Mouse (Mus musculus): ENCODE data around the gene Pxt1.

Pxt1 gene

DNA sequence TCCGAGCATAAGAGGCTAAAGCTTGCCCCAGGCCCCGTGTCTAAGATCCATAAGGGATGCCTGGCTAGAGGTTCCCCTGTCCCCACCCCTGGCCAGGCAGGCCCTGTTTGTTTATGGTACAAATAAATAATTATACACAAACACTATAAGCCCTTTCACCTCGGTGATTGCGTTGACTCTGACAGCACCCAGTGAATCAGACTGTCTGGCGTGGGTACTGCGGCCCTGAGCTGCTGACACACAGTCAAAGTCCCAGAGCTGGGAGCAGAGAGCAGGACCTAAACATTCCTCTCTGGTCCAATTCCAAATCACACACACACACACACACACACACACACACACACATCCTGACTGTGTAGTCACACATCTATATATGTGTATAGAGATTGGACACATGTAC lies 29.7 kb downstream of the Pxt1 start:
- in situ Hi-C loops (cut with MboI): no loop called here

DNA sequence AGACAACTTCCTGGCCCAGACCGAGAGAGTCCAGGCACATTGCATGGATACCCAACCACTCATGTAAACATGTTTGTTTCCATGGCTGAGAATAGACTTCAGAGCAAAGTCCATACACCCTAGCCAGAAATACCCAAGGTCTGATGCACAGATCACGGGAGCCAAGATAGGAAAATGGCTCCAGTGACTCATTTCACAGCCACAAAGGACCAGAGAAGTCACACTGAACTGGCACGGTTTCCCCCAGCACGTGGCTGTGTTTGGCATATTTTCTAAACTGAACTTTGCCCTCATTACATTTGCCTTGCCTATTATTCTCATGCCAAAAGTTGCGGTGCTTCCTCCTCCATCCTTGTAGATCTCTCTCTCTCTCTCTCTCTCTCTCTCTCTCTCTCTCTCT lies 30.4 kb downstream of the Pxt1 start:
- in situ Hi-C loops (cut with MboI): no loop called here

DNA sequence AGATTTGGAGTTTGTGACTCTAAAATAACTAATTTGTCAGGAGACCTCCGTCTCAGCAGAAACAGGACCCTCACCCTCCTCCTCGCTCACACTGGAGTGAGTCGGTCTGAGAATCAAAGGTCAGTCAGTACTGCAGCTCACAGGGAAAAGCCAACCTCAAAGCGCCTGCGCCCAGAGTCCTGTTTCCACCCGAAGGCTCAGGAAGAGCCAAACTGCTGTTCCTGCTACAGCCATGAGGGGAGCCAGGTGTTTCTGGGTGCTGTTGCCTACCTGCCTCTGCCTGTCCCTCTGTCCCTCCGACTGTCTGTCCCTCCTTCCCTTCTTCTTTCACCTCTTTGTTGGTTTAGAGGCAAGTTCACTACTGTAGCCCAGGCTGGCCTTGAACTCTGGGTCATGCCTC lies 33.5 kb downstream of the Pxt1 start:
- in situ Hi-C loops (cut with MboI): no loop called here

DNA sequence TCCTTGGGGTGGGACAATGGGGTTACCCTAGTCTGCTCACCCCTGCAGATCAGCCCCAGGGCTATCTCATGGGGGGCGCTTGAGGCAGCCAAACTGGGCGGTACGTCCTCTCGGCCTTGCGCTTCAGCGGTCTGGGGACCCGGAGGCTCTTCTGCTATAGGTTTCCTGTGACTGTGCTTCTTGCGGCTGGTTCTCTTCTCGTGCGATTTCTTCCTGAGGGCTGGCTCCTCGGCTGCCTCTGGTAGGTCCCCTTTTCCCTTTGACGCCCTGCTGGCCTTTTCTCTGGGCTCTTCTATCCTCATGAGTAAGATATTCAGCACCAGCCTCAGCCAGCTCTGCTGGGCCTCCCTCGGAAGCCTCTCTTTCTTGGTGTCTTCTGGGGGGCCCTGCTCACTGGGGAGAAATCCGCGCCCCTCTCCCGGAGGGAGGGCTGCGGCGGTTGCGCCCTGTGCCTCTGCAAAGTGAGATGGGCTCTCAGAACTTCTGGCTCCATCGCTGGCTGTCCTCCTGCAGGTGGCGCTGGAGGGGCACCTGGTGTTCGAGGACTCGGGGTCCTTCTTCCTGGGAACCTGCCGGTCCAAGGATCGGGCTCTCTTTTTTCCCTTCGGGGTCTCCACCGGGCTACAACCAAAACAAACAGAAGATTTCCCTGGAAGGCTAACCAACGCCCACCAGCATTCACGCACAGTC lies 34.2 kb downstream of the Pxt1 start:
- in situ Hi-C loops (cut with MboI): no loop called here

DNA sequence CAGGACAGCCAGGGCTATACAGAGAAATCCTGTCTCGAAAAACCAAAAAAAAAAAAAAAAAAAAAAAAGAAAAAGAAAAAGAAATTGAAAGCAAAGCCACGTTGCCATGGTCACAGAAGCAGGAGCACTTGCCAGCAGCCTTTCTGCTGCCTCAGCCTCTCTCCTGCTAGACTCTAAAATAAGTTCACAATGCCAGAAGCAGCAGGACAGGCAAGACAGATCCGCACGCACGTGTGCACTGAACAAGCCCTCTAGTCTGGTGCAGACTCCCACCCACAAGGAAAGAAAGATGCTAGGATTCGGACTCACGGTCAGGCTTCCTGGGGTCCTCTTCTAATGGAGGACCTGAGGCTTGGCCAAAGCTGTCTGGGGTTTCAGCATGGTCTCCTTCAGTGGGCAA lies 35.7 kb downstream of the Pxt1 start:
- in situ Hi-C loops (cut with MboI): no loop called here

DNA sequence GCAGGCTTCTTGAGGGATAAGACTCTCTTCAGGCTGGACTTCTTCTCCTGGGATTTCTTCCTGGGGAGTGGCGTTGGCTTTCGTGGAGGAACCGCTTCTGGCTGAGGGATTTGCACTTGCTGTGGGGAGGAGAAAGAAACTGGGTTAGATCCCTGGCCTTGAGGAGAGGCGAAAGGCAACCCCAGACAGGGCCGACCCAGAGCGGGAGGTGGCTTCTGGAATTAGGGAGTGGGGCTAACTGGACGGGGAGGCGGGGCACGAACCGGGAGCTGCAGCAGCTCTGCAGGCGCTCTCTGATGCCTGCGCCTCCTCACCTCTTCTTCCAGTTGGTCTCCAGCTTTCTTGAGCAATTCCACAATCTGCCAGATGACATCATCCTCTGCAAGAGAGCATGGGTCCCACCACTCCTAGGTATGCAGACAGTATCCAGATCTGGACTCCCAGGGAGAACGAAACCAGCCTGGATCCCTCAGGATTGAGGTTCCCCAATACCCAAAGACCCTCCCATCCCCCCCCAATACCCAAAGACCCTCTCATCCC lies 38.2 kb downstream of the Pxt1 start:
- in situ Hi-C loops (cut with MboI): no loop called here

DNA sequence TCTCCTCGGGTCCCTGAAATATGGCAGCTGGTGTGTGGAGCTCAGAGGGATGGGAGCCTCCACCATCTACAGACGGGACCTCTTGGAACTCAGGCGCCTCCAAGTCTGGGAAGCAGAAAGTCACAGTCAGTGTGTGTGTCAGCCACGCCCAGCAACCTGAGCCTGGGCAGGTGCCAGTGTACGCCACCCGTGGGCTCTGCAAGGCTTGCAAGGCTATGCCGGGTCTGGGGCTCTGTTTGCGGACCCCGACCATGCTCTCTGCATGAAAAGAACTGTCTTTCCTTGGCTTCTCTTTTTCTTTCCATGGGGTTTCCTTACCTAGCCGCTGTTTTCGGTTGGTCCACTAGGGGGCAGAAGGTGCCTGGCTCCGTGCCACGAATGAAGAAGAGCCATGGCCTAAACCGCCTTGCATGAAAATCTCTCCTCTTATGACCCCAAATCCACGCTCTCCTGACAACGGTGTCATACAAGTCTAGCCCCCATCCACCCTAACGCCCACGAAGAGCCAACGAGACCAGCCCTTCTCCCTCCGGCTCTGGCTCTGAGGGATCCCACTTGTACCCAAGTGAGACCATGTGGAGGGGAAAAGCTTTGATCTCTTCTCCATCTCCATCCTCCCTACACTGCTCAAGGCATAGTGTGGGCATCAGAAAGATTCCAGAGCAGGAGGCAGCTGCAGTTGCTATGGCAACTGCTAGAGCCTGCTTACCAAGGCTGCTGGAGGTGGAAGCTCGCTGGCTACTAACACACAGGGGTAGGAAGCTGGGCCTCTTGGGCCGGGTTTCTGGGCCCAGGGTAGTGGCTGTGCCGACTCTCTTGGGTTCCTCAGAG lies 38.9 kb downstream of the Pxt1 start:
- in situ Hi-C loops (cut with MboI): no loop called here

DNA sequence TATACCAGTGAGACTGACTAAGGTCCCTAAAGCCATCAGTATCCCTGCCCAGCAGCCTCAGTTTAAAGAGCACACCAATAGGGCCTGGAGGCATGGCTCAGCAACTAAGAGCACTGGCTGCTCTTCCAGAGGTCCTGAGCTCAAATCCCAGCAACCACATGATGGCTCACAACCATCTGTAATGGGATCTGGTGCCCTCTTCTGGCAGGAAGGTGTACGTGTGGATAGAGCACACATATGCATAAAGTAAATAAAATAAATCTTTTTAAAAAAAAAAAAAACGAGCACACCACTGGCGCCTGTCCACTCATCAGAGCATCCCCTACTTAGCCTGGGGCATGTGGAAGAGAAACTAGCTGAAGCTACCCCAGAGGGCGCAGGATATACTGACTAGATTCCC lies 42.1 kb downstream of the Pxt1 start:
- in situ Hi-C loops (cut with MboI): no loop called here

DNA sequence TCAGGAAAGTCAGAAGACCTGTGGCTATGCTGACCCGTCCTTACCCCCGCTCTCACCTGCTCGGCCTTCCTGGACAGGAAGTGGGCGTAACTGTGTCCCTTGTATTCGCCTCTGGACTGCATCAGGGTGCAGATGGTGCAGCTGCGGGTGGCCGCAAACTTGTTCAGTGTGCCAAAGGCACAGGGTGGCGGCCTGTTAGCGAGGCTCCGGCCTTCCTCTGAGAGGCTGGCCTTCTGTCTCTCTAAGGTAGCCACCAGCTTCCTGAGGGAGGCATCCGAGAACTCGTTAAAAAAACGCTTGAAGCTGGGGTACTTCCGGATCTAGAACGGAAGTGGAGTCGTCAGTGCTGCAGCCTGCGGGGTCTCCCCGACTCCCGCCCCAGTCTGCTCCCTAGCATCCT lies 44.2 kb downstream of the Pxt1 start:
- in situ Hi-C loops (cut with MboI): no loop called here

DNA sequence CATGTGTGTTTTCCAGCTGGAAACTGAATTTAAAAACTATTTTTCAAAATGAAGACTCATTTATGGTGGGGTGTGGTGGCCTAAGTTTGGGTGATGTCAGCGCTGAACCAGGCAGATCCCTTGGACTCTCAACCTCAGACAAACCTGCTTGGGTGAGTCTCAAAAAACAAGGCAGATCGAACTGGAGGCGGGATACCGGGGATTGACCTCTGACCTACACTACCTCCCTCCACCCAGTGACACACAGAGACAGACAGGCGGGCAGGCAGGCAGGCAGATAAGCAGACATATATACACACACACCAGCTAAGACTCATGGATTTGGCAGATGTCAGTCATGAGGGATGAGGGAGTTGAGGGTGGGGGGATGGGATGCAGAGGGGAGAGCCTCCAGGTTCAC lies 45.4 kb downstream of the Pxt1 start:
- in situ Hi-C loops (cut with MboI): no loop called here

DNA sequence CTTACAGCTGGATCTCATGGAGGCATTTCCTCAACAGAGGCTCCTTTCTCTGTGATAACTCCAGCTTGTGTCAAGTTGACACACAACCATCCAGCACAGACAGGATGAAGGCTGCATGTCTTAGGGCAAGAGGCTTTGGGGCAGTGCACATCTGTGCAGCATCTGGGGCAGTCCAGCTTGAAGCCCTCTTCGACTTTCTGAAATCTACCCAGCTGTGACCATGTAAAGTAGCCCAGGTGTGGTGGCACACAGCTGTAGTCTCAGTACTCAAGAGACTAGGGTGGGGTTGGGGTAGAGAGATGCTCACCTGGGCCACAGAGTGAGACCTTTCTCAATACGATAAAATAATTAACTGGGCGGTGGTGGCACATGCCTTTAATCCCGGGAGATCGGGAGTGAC lies 45.8 kb downstream of the Pxt1 start:
- in situ Hi-C loops (cut with MboI): no loop called here

DNA sequence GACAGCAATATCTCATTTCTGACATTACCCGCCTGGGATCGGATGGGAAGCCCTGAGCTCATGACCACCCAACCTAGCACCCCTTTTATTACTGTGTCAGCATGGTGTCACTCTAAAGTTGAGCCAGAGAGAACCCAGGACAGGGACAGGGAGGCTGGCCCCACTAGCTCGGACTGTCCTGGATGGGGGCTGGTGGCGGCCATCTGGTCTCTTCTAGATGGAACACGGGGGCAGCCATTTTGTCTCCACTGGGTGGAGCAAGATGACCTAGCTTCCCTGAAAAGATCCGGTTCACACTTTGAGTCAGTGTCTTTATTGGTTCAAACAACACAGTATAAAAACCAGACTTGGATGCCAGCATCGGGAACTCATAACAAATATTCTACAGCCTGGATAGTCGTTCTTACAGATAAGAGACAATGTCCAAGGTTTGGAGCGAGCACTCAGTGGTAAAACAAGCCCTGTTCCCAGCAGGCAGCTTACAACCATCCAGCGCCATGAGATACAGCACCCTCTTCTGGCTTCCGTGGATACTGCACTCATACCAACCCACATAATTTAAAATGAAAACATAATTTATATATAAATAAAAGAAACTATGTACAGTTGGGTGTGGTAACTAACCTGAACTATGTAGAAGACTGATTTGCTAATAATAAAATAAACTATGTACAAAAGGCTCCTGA lies 47.4 kb downstream of the Pxt1 start:
- in situ Hi-C loops (cut with MboI): no loop called here

DNA sequence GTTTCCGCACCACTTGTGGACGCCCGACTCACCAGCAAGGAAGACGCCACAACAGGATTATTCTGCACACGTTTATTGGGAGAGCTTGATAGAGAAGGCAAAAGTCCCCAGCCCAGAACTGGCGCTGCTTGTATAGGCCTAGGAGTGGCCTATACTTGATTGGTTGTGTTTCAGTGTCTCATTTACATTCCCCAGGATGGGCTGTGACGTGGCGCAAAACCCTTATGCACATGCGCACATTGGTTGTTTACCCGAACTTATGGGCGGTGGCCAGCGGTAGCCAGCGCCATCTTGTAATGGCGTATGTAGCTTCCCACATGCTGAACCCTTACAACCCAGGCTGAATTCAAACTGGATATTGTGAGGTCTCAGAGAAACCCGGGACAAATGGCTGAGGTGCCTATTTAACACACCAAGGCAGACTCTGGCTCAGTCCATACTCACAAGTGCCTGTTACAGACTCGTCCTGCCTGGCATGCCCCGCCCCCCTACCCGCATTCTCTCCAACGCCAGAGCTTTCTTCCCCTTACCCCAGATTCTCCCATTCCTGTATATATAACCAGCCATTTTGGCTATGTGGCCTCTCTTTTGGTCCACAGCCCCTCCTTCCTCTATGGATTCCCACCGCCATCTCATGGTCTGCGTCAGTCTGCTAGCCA lies 48.3 kb downstream of the Pxt1 start:
- in situ Hi-C loops (cut with MboI): no loop called here

DNA sequence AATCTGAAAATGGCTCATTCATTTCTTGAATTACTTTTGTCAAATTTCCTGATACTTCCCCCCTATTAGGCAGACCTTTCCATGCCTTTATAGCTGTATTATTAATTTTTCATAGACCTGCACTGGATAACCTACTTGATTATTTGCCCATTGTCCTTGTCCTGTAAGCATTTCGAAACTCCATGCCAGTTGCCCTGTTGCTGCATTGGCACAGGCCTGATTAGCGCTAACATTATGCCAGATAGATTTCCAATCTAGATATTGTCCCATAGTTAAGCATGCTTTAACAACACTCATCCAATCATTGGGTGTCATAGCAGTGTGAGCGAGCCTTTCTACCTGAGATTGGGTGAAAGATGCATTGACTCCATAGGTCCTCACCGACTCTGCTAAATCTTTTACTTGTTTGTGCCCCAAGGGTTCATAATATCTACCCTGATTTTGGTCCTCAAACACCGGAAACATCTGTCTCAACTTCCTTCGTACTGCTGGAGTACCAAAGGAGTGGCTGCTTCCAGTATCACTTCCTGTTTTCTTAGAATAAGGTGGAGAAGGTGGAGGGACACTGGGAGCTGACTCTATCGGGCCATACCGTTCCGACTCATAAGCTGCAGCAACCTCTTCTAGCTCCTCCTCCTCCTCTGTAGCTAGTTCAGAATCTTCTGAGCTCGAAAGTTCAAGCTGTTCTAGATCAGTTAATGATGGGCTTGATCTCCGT lies 49.4 kb downstream of the Pxt1 start:
- in situ Hi-C loops (cut with MboI): no loop called here

DNA sequence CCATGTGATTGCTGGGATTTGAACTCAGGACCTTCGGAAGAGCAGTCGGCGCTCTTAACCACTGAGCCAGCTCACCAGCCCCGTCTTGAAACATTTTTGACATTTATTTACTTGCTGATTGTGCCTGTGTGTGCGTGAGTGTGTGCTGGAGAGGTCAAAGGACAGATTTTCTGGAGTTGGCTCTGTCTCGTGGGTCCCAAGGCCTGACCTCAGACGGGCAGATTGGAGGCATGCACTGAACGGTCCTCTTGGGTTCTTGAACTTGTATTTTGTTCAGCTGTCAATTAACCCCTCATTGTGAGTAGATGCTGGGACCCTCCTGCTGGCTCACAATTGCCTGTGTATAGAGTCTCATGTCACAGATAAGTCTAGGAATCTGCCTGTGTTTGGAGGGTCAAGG lies 57.4 kb downstream of the Pxt1 start:
- in situ Hi-C loops (cut with MboI): no loop called here

DNA sequence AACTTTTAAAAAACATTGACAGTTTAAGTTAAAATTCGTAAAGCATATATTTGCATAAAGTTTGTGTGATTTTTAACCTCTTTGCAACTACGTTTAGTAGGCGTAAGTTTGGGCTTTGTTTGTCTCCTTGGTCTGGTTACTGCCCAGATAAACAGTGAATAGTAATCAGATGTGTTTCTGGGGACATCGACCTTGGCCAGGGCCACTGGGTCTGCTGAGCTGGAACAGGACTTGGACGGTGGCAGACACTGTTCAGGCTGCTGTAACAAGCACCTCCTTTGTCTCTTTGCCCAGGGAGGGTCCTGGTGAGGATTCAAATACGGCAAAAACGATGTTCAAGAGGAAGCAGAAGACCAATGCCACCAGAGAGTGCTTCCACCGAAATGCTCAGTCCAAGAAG lies 58.4 kb downstream of the Pxt1 start:
- in situ Hi-C loops (cut with MboI): no loop called here
